Mouse (Mus musculus): ENCODE measurements around the gene Cul9. TPM values are rescaled to one million over a fixed set of nuclear protein-coding genes. Genes with fewer than 3 reads are reported as not detected.
"Not testable (repeated sequence)": the region's sequence is repeated elsewhere in the genome, so short reads cannot be mapped to it uniquely, and the experiment has no call there.

The Cul9 gene
- polyA plus RNA-seq, 1 experiment from 2014 or later: 0.51 TPM

DNA sequence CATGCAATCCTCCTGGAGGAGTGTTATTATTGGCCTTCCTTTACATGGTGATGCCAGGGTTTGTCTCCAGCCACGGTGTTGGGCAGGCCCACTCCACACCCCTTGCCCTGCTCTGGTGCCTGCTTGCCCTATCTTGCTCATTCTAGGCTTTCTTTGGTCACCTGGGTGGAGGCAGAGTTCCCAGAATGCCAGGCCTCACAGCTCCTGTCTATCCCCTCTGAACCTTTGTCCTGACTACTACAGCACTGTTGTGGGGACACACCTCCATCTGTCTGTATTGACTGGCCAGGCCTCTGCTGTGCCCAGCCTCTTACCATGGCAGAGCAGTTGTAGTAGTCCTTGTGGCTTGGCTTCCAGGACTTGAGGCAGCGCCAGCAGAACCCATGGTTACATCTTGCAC is 43.4 kb downstream of the Cul9 start:
- no peak overlapping the region for H3K4me2 ChIP-seq
- peaks cover 4% of the 10 kb centered on the region for H3K4me1 ChIP-seq (replicated peaks)
- no peak overlapping the region for H3K9ac ChIP-seq
- no peak for ATAC-seq (ENCODE audit: insufficient read depth)
- 0 out of 2 replicates have a peak, but pooled peaks cover 6% of the 10 kb centered on the region for H3K36me3 ChIP-seq (replicated peaks)
- H3K9me3 ChIP-seq (replicated peaks): no peaks in the 10 kb centered on the region
- 64% methylated on average over 2 of the region's 2 CpGs for WGBS (ENCODE audit: insufficient replicate concordance)
- H3K4me3 ChIP-seq (replicated peaks): no peak overlapping the region
- H3K27me3 ChIP-seq: no peaks in the 10 kb centered on the region
- H3K27ac ChIP-seq (replicated peaks): no peak overlapping the region

DNA sequence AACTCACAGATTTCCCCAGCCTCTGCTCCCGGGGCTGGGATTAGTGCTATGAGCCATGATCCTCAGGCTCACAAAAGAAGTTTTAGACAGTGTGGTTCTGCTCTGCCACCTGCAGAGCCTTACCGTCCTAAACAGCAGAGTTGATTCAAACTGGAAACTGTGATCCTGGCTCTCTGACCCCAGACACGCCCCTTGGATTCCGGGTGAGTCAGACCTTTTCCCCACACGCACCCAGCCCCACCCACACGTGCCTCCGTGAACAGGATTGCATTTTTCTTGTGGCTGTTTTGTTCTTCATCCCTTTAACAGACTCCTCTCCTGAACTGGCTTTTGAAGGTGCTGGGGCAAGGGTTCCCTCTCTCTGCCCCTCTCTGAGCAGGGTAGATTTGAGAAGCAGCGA is 48.2 kb downstream of the Cul9 start:
- Histone ChIP-seq H3K4me2 (peak overlapping the region; percentile 93), H3K4me3 (replicated peaks) (no peak overlapping the region), H3K27ac (replicated peaks) (no peak overlapping the region), H3K4me1 (replicated peaks) (peaks cover 27% of the 10 kb centered on the region), H3K36me3 (replicated peaks) (0 out of 2 replicates have a peak, but pooled peaks cover 6% of the 10 kb centered on the region), H3K9me3 (replicated peaks) (no peaks in the 10 kb centered on the region), H3K27me3 (peaks cover 27% of the 10 kb centered on the region), H3K9ac (no peak overlapping the region)
- no peak for ATAC-seq (ENCODE audit: insufficient read depth)
- 66% methylated on average over 8 of the region's 8 CpGs for WGBS (ENCODE audit: insufficient replicate concordance)

DNA sequence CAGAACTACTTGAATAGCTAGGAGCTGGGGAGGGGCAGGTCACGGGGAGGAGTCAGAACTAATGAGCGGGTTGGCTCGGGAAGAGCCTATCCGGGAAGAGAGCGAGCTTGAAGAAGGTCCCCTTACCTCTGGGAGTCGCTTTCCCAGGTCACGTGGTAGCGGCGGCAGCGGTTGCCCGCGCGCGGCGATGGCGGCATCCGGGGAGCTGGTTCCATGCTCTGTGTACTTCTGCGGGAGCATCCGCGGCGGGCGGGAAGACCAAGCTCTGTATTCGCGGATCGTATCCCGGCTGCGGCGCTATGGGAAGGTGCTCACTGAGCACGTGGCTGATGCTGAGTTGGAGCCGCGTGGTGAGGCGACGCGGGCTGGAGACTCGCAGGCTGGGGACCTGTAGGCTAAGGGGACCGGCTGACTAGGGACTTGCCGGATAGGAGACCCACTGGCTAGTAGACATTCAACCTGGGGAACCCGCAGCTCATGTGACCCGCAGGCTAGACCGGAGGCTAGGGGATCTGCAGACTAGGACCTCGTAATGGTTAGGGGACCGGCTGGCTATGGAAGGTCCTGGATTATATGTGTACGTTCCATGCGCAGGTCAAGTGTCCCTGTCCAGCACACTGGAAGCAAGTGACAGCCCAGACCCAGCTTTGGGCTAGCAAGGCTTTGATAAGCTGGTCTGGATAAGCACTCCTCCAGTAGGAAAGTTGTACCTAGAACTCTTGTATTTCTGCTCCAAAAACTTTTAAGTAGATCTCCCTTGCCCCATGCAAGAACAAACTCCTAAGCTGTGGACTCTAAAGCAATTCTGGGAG is 49.4 kb downstream of the Cul9 start, which contains the start of gene Dnph1:
TSS of gene Dnph1 (plus strand) at position 89 of the 812 bp plus-strand sequence.
- peaks cover 27% of the 10 kb centered on the region for H3K4me1 ChIP-seq (replicated peaks)
- H3K36me3 ChIP-seq (replicated peaks): 0 out of 2 replicates have a peak, but pooled peaks cover 6% of the 10 kb centered on the region
- peaks cover 34% of the 10 kb centered on the region for H3K27me3 ChIP-seq
- no peaks in the 10 kb centered on the region for H3K9me3 ChIP-seq (replicated peaks)
- H3K4me2 ChIP-seq: peak within 1 kb of the TSS; percentile 93
- WGBS (ENCODE audit: insufficient replicate concordance): under 1% methylated on average over 44 of the region's 44 CpGs
- no peak within 1 kb of the TSS for H3K27ac ChIP-seq (replicated peaks)
- peak within 1 kb of the TSS; percentile 68 for H3K4me3 ChIP-seq (replicated peaks)
- H3K9ac ChIP-seq: peak within 1 kb of the TSS; percentile 69
- ATAC-seq (ENCODE audit: insufficient read depth): peak; percentile 93

DNA sequence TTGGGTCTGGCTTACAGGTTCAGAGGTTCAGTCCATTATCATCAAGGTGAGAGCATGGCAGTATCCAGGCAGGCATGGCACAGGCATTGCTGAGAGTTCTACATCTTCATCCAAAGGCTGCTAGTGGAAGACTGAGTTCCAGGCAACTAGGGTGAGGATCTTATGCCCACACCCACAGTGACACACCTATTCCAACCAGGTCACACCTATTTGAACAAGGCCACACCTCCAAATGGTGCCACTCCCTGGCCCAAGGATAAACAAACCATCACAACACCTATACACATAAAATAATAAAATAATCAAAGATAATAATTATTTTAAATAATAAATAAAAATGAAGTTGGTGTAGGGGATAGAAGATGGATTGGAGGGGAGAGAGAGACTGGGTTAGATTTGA is 50.1 kb downstream of the Cul9 start:
- Histone ChIP-seq H3K27me3 (peaks cover 41% of the 10 kb centered on the region), H3K4me1 (replicated peaks) (peaks cover 27% of the 10 kb centered on the region), H3K4me2 (peak overlapping the region; percentile 18; the same call in 1 of the 2 replicates)
- ATAC-seq (ENCODE audit: insufficient read depth): peak; percentile 58
- H3K36me3 ChIP-seq (replicated peaks); H3K4me3 ChIP-seq (replicated peaks); H3K9me3 ChIP-seq (replicated peaks); H3K9ac ChIP-seq; H3K27ac ChIP-seq (replicated peaks): not testable (repeated sequence)

DNA sequence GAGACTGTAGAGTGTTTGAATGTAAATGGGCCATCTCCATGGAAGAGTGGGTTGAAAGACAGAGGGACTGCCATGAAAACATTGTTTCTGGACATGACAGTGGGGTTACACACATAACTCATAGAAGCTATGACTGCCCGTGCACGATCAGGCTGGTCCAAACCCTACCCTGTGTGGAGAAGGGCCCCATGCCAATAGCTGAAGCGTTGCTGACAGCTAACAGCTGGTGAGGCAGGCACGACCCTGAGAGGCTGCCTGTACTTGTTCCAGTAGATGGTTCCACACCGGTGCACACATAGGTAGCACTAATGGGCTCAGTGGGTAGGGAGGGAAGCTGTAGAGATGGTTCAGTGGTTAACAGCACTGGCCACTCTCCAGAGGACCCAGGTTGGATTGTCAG is 50.7 kb downstream of the Cul9 start:
- Histone ChIP-seq H3K36me3 (replicated peaks) (0 out of 2 replicates have a peak, but pooled peaks cover 6% of the 10 kb centered on the region), H3K9me3 (replicated peaks) (no peaks in the 10 kb centered on the region), H3K4me2 (no peak overlapping the region), H3K27ac (replicated peaks) (no peak overlapping the region), H3K4me3 (replicated peaks) (no peak overlapping the region), H3K27me3 (peaks cover 42% of the 10 kb centered on the region), H3K4me1 (replicated peaks) (peaks cover 27% of the 10 kb centered on the region), H3K9ac (no peak overlapping the region)
- 69% methylated on average over 5 of the region's 5 CpGs for WGBS (ENCODE audit: insufficient replicate concordance)
- no peak for ATAC-seq (ENCODE audit: insufficient read depth)

DNA sequence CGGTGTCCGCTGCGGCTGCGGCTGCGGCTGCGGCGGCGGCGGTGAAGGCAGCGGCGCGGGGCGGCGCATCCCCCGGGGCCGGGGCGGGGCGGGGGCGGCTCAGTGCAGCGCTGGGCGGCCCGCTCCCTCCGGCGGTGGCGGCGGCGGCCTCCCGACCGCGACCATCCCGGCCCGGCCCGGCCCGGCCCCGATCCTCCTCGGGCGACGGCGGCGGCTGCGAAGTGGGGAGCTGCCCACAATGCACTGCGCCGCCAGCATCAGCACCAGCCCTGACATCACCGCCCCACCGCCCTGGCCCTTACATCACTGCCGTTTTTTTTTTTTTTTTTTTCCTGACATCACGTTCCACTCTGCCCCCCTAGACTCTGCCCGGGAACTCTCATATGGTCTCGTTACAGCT is 58.8 kb downstream of the Cul9 start, which contains the start of gene Ttbk1:
TSS of gene Ttbk1 (minus strand) at position 245 of the 400 bp plus-strand sequence.
- Histone ChIP-seq H3K27ac (replicated peaks) (no peak within 1 kb of the TSS), H3K36me3 (replicated peaks) (no peaks in the 10 kb centered on the region), H3K9me3 (replicated peaks) (no peaks in the 10 kb centered on the region), H3K4me1 (replicated peaks) (peaks cover 10% of the 10 kb centered on the region), H3K27me3 (peaks cover 91% of the 10 kb centered on the region), H3K4me2 (peak within 1 kb of the TSS; percentile 37), H3K4me3 (replicated peaks) (no peak within 1 kb of the TSS; the same call in 1 of the 2 replicates), H3K9ac (no peak within 1 kb of the TSS)
- whole genome bisulfite sequencing (ENCODE audit: insufficient replicate concordance): 3% methylated on average over 34 of the region's 49 CpGs
- no peak for ATAC-seq (ENCODE audit: insufficient read depth)

DNA sequence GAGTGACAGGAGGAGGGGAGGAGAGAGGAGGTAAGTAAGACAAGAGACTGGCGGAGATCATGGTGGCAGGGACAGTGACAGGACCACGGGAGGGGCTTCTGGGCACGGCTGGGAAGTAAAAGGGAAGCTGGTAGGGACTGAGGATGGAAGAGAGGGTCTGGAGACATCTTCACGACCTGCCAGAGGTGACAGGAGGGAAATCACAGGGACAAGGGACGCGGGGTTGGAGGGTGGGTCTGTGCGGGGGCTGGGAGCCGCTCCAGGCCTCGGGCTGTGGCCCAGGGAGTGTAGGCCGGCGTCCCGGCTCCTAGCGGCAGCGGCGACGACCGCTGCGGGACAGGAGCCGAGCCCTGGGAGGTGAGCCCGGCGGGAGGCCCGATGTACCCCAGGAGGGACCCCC is 59.2 kb downstream of the Cul9 start:
- WGBS (ENCODE audit: insufficient replicate concordance): 5% methylated on average over 19 of the region's 22 CpGs
- Histone ChIP-seq H3K36me3 (replicated peaks) (no peaks in the 10 kb centered on the region), H3K9ac (no peak overlapping the region), H3K9me3 (replicated peaks) (no peaks in the 10 kb centered on the region), H3K4me1 (replicated peaks) (peaks cover 10% of the 10 kb centered on the region), H3K4me2 (peak overlapping the region; percentile 37), H3K27ac (replicated peaks) (no peak overlapping the region), H3K4me3 (replicated peaks) (no peak overlapping the region; the same call in 1 of the 2 replicates), H3K27me3 (peaks cover 91% of the 10 kb centered on the region)
- no peak for ATAC-seq (ENCODE audit: insufficient read depth)

DNA sequence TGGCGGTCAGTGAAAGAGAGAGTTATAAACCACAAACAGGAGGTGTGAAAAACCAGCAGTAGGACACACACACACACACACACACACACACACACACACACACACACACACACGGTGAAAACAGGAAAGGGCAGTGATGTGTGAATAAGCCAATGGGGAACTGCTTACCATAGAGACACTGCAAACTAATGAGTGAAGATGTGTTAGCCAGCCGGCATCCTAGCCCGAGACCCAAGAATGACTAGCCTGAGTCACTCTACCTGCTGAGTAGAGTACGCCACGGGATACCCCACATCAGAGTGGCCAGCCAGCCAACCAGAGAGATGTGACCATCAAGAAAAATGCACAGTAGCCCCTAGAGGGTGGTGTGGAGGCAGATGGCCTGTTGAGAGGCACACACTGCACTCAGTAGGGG is 61.7 kb downstream of the Cul9 start:
- no peak overlapping the region for H3K9ac ChIP-seq

DNA sequence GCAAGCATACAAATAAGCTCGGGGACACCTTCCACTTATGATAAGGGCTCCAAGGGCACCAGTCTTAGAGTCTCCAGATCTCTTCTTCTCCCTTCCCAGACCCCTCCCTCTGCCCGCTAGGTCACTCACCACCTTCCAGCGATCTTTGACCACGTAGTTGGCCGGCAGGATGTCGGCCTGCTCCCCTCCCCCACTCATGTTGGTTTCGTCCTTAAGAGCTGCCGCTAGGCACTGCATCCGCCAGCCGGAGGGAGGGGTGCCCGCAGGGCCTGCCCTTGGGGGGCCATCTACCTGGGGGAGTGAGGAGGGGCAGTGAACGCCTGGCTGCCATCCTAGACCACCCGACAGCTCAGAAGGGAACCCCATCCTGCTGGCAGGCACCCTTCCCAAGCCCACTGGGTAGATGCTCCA is 62.2 kb downstream of the Cul9 start:
- ATAC-seq (ENCODE audit: insufficient read depth): no peak
- Histone ChIP-seq H3K4me1 (replicated peaks) (peaks cover 10% of the 10 kb centered on the region), H3K27me3 (peaks cover 92% of the 10 kb centered on the region), H3K27ac (replicated peaks) (no peak overlapping the region), H3K4me3 (replicated peaks) (peak overlapping the region; percentile 25), H3K36me3 (replicated peaks) (no peaks in the 10 kb centered on the region), H3K9me3 (replicated peaks) (no peaks in the 10 kb centered on the region), H3K9ac (no peak overlapping the region), H3K4me2 (peak overlapping the region; percentile 52)
- WGBS (ENCODE audit: insufficient replicate concordance): 5% methylated on average over 13 of the region's 13 CpGs

More for the DNA sequence above, 61.7 kb downstream of the Cul9 start:
- H3K27me3 ChIP-seq: peaks cover 96% of the 10 kb centered on the region
- H3K4me2 ChIP-seq: peak overlapping the region; percentile 52
- H3K4me1 ChIP-seq (replicated peaks): peaks cover 10% of the 10 kb centered on the region
- ATAC-seq (ENCODE audit: insufficient read depth): no peak
- H3K9me3 ChIP-seq (replicated peaks): no peaks in the 10 kb centered on the region
- H3K27ac ChIP-seq (replicated peaks): no peak overlapping the region
- 5% methylated on average over 6 of the region's 6 CpGs for WGBS (ENCODE audit: insufficient replicate concordance)
- no peaks in the 10 kb centered on the region for H3K36me3 ChIP-seq (replicated peaks)
- H3K4me3 ChIP-seq (replicated peaks): no peak overlapping the region

DNA sequence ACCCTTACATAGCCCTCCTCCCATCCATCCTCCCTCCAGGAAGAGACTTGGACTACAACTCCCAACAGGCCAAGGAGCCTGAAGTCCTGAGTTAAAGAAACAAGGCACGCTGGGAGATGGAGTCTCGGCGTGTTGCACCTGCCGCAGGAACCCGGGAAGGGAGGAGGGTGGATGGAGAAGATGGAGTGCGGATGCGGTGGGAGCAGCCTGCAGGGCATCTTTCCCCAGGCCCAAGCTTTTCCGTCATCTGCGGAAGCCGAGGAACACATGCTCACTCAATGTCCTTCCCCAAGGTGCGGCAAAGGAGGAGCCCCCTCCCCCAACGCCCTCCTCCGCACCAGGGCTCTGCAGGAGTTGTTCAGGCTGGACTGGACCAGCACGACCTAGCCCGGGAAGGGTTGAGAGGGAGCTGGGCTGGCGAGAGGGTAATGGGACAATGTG is 62.6 kb downstream of the Cul9 start:
- Histone ChIP-seq H3K9me3 (replicated peaks) (no peaks in the 10 kb centered on the region), H3K27ac (replicated peaks) (no peak overlapping the region), H3K27me3 (peaks cover 87% of the 10 kb centered on the region), H3K4me3 (replicated peaks) (peak overlapping the region; percentile 25), H3K9ac (no peak overlapping the region), H3K36me3 (replicated peaks) (no peaks in the 10 kb centered on the region), H3K4me2 (peak overlapping the region; percentile 52), H3K4me1 (replicated peaks) (peaks cover 10% of the 10 kb centered on the region)
- under 1% methylated on average over 16 of the region's 16 CpGs for WGBS (ENCODE audit: insufficient replicate concordance)
- ATAC-seq (ENCODE audit: insufficient read depth): no peak

DNA sequence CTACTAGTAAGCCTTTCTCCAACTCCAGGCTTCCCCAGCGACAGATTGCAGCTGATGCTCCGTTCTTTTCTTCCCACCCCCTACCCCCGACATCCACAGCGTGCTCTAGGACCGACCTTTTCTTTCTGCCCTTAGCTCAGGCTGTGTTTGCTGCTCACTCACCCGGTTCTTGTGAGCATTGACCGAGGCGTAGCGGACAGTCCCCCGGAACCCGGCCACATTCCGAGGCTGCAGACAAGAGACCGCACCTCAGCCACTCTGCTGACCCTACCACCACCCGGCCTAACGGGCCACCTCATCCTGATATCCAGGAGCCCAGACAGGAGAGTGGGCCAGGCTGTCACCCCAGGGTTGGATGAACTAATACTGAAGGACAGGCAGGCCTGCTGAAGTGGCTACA is 68.9 kb downstream of the Cul9 start:
- ATAC-seq (ENCODE audit: insufficient read depth): no peak
- Histone ChIP-seq H3K27ac (replicated peaks) (no peak overlapping the region), H3K4me3 (replicated peaks) (no peak overlapping the region), H3K4me1 (replicated peaks) (no peaks in the 10 kb centered on the region), H3K36me3 (replicated peaks) (no peaks in the 10 kb centered on the region), H3K9ac (no peak overlapping the region), H3K4me2 (no peak overlapping the region), H3K9me3 (replicated peaks) (no peaks in the 10 kb centered on the region), H3K27me3 (peaks cover 25% of the 10 kb centered on the region)
- 78% methylated on average over 15 of the region's 15 CpGs for WGBS (ENCODE audit: insufficient replicate concordance)
